Mouse (Mus musculus) forebrain, embryonic 15.5 days (tissue): ENCODE measurements around the gene Lipe. TPM values are rescaled to one million over a fixed set of nuclear protein-coding genes. Genes with fewer than 3 reads are reported as not detected.
"Not testable (repeated sequence)": the region's sequence is repeated elsewhere in the genome, so short reads cannot be mapped to it uniquely, and the experiment has no call there.

Source experiments
- ATAC-seq: fragments of 200-750 bp; cut with Nextera tagmentation; replicated peaks from 2 replicates; pipeline ENCODE4 v1.8.0; 2017; ENCODE audit warnings: mild to moderate bottlenecking, moderate TSS enrichment, moderate library complexity
- H3K27ac ChIP-seq: fragments of 300-500 bp; sonication (generic); replicated peaks from 2 replicates; pipeline ENCODE4 v1.5.1; 2015; ENCODE audit warnings: mild to moderate bottlenecking, inconsistent platforms
- H3K27me3 ChIP-seq: fragments of 300-500 bp; sonication (generic); 2 replicates; pipeline ENCODE4 v1.6.1; 2015; ENCODE audit warnings: inconsistent platforms
- H3K36me3 ChIP-seq: fragments of 300-500 bp; sonication (generic); 2 replicates; pipeline ENCODE4 v1.6.1; 2015; ENCODE audit warnings: mild to moderate bottlenecking, inconsistent platforms
- H3K4me1 ChIP-seq: fragments of 300-500 bp; sonication (generic); 2 replicates; pipeline ENCODE4 v1.6.1; 2015; ENCODE audit warnings: inconsistent platforms
- H3K4me2 ChIP-seq: fragments of 300-500 bp; sonication (generic); replicated peaks from 2 replicates; pipeline ENCODE4 v1.6.1; 2015; ENCODE audit warnings: mild to moderate bottlenecking, inconsistent platforms
- H3K4me3 ChIP-seq: fragments of 300-500 bp; sonication (generic); 2 replicates; pipeline ENCODE4 v1.5.1; 2015; ENCODE audit warnings: mild to moderate bottlenecking, inconsistent platforms
- H3K9ac ChIP-seq: fragments of 300-500 bp; sonication (generic); replicated peaks from 2 replicates; pipeline ENCODE4 v1.6.1; 2015; ENCODE audit warnings: mild to moderate bottlenecking, inconsistent platforms
- H3K9me3 ChIP-seq: fragments of 300-500 bp; sonication (generic); 2 replicates; pipeline ENCODE4 v1.6.1; 2016; ENCODE audit warnings: inconsistent platforms
- WGBS: fragments of 180-500 bp; shearing (Covaris S2); methylation state at CpG from one replicate; pipeline ENCODE4 v1.1.7; 2015; ENCODE audit warnings: mixed read lengths; 5-methylcytosine and 5-hydroxymethylcytosine counted together
- polyA plus RNA-seq: library from polyadenylated mRNA; unstranded; fragments of >200 nt; fragmentation: Nextera tagmentation; extraction: Ambion mirVana; gene quantifications from 2 replicates; pipeline ENCODE4 v1.2.1, GENCODE M21; 2015

The Lipe gene
- polyA plus RNA-seq, 1 experiment from 2014 or later: 16.1 TPM

DNA sequence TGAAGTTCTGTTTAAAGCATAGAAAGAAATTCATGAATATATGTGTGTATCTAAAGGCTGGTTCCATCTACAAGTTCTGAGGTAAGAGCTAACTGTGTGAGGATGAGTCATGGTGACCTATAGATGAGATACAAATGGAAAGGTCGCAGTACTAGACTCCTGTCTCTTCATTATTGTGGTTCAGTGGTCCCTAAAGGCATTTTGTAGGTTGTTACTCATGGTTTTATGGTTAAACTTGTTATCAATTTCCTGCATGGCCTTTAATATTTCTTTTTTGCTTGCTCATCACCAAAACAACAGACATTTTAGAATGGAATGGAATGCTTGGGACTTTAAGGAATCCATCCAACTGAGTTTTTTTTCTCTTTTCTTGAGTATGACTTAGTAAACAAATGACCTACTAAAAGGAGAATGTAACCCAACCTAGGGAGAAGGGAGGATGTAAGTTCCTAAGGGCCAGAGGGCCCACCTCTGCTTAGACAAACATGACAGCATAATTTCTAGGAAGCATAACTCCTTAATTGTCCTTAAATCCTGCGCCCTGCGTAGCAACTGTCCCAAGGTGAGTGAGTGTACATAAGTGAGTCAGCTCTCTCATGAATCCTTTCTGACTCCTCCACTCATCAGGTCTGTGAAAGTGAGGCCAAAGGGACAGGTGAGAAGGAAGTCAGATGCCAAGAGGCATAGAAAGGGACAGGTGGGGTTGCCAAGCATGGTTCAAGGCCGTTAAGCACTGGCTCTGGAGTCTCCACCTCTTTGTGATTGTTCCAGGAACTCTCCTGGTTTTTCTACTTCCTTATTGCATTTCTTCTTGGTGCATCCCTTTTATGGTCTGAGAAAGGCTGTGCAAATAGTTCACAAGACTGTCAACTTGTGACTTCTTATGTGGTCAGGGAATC lies 31.6 kb upstream of the Lipe start:
- Histone ChIP-seq H3K4me3 (no peak overlapping the region), H3K4me1 (peaks cover 5% of the 10 kb centered on the region; the same call in 1 of the 2 replicates), H3K4me2 (no peak overlapping the region), H3K27ac (no peak overlapping the region), H3K9ac (no peak overlapping the region), H3K9me3 (no peaks in the 10 kb centered on the region), H3K36me3 (no peaks in the 10 kb centered on the region), H3K27me3 (no peaks in the 10 kb centered on the region)
- no peak for ATAC-seq
- 90% methylated on average over 4 of the region's 4 CpGs for WGBS

DNA sequence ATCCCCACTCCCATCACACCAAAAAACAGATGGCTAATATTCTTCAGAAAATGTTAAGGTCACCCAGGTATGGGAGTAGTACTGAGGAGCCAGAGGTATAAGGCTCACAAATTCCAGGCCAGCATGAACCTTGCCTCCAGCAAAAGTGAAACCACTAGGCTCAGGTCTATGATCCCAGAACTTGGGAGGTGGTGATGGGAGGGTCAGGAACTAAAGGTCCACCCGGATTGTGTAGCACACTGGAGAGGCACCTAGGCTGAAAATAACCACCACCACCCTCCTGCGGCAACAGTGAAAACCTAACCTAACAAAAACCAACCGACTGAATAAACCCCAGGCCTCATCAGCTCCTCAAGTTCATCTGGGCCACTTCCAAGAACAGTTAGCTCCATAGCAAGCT lies 29.8 kb upstream of the Lipe start:
- Histone ChIP-seq H3K9ac (no peak overlapping the region), H3K4me3 (no peak overlapping the region), H3K36me3 (no peaks in the 10 kb centered on the region), H3K9me3 (no peaks in the 10 kb centered on the region), H3K4me2 (no peak overlapping the region), H3K27me3 (no peaks in the 10 kb centered on the region), H3K27ac (no peak overlapping the region), H3K4me1 (peaks cover 5% of the 10 kb centered on the region; the same call in 1 of the 2 replicates)
- ATAC-seq: no peak
- WGBS: 92% methylated on average over 3 of the region's 3 CpGs

DNA sequence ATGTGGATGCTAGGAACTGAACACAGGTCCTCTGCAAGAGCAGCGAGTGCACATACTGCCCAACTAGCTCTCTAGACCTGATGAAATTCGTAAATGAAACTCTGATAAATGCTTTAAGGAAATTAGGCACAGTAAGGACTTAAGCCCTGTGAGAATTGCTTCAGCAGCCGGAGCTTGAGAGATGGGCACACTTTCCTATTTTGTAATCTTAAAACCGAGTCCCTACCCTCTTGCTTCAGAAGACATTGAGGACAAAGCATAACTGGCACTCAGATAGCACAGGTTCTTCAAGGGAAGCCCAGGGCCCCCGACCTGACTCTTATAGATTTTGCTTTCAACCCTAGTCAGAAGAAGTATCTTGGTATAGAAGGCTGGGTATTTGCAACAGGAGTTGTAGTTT lies 28.6 kb upstream of the Lipe start:
- no peak for ATAC-seq
- Histone ChIP-seq H3K9ac (no peak overlapping the region), H3K4me1 (no peaks in the 10 kb centered on the region), H3K27ac (no peak overlapping the region), H3K36me3 (no peaks in the 10 kb centered on the region), H3K4me3 (no peak overlapping the region), H3K4me2 (no peak overlapping the region), H3K9me3 (no peaks in the 10 kb centered on the region), H3K27me3 (no peaks in the 10 kb centered on the region)
- 84% methylated on average over 5 of the region's 5 CpGs for WGBS

DNA sequence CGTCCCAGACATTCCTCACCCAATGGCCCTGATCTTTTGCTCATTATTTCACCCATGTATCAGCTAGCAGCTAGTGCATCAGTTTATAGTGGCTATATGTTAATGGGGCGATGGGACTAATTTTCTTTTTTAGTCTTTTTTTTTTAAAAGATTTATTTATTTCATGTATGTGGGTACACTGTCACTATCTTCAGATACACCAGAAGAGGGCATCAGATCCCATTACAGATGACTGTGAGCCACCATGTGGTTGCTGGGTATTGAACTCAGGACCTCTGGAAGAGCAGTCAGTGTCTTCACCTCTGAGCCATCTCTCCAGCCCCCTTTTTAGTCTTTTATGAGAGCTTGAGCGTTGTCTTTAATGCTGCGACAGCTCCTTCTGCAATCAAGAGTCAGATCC lies 27.9 kb upstream of the Lipe start:
- H3K27ac ChIP-seq, H3K27me3 ChIP-seq, H3K9ac ChIP-seq, H3K36me3 ChIP-seq, H3K4me2 ChIP-seq, H3K4me1 ChIP-seq, H3K9me3 ChIP-seq, ATAC-seq, H3K4me3 ChIP-seq: not testable (repeated sequence)
- 90% methylated on average over 4 of the region's 4 CpGs for WGBS

DNA sequence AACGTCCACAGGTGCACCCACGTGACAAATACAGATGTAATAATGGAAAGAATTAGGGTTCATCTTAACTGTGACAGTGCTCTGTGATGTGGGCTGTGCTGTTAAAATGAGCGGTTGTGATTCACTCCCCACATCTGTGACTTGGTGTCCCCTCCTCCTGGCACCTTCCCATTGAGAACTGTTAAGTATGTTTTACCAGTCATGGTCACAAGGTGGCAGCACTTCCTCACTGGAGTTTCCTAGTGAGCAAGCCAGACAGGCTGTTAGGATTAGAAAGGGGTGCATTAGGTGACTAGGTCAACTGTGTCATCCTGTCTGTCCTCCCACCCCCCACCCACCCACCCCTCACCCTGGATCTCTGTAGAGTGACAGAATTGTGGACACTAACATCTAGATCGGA lies 25.9 kb upstream of the Lipe start:
- ATAC-seq: peak; percentile 66
- whole genome bisulfite sequencing: 34% methylated on average over 4 of the region's 4 CpGs

DNA sequence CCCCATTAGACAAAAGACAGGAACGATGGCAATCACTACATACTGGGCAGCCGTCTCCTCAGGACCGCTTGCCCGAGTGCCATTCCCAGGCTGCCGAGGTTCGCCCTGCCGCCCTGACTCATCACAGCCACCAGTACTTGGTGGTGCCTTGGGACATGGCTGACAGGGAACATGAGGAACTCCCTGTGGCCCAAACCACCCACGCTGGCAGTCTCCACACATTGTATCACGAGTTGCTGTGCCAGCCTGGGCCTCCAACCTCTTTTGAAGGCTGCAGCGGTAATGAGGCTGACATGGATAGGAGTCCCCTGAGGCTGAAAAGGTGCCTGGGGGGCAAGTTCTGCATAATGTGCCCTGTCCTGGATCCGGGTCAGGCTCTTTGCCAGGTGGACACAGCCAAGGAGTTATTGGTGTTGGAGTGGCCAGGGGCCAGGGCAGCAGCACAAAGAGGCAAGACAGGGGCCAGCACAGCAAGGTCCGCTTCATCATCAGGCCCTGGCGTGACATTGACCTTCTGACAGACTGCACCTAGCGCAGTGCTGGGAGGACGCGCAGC lies 23.9 kb upstream of the Lipe start:
- no peak for ATAC-seq
- Histone ChIP-seq H3K4me2 (no peak overlapping the region), H3K9ac (no peak overlapping the region), H3K9me3 (no peaks in the 10 kb centered on the region), H3K27me3 (no peaks in the 10 kb centered on the region), H3K4me3 (no peak overlapping the region), H3K4me1 (no peaks in the 10 kb centered on the region), H3K27ac (no peak overlapping the region), H3K36me3 (no peaks in the 10 kb centered on the region)
- 69% methylated on average over 16 of the region's 16 CpGs for WGBS

More for the DNA sequence above, 25.9 kb upstream of the Lipe start:
- Histone ChIP-seq H3K4me2 (no peak overlapping the region), H3K9me3 (no peaks in the 10 kb centered on the region), H3K27me3 (no peaks in the 10 kb centered on the region), H3K9ac (no peak overlapping the region), H3K27ac (no peak overlapping the region), H3K4me1 (no peaks in the 10 kb centered on the region), H3K36me3 (no peaks in the 10 kb centered on the region), H3K4me3 (no peak overlapping the region)

DNA sequence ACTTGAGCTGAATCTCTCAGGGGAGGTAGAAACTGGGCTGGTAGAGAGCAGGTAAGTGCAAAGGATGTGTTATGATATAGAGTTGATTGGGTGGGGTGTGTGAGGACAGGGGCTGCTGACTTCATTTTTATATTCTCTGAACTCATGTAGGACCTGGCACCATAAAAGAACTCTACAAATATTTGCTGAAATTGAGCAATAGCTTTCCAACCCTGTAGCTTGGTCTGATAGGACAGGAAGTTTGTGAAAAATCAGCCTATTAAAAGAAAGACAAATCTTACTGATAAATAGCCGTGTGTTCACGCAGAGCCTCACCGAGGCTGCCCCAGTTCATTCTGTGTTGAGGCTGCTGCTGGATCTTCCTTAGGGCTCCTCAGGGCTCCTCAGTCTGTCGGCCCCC lies 21.4 kb upstream of the Lipe start:
- Histone ChIP-seq H3K4me2 (no peak overlapping the region), H3K9me3 (no peaks in the 10 kb centered on the region), H3K4me3 (no peak overlapping the region), H3K36me3 (no peaks in the 10 kb centered on the region), H3K9ac (no peak overlapping the region), H3K27me3 (no peaks in the 10 kb centered on the region), H3K4me1 (no peaks in the 10 kb centered on the region), H3K27ac (no peak overlapping the region)
- WGBS: 87% methylated on average over 4 of the region's 4 CpGs
- ATAC-seq: no peak

DNA sequence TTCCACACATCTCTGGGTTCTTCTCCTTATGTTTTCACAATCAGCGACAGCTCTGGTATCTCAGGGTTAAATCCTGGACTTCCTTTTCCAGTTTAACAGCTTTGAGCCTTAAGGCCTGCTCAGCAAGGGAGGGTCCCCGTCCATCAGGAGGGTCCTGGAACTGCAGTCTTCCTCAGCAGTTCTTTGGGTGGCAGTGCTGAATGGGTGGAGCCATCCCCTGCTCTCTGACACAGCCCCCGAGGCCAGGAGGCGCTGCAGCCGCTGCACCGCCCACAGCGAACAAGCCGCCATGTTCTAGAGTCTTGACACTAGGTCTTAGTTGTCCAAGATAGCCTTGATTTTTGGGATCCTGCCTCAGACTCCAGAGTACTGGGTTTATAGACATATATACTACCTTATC lies 21.0 kb upstream of the Lipe start:
- no peak overlapping the region for H3K27ac ChIP-seq
- no peak overlapping the region for H3K9ac ChIP-seq
- no peak overlapping the region for H3K4me2 ChIP-seq
- no peaks in the 10 kb centered on the region for H3K36me3 ChIP-seq
- no peaks in the 10 kb centered on the region for H3K9me3 ChIP-seq
- no peak for ATAC-seq
- 86% methylated on average over 8 of the region's 8 CpGs for WGBS
- H3K4me3 ChIP-seq: no peak overlapping the region
- H3K4me1 ChIP-seq: no peaks in the 10 kb centered on the region
- no peaks in the 10 kb centered on the region for H3K27me3 ChIP-seq

DNA sequence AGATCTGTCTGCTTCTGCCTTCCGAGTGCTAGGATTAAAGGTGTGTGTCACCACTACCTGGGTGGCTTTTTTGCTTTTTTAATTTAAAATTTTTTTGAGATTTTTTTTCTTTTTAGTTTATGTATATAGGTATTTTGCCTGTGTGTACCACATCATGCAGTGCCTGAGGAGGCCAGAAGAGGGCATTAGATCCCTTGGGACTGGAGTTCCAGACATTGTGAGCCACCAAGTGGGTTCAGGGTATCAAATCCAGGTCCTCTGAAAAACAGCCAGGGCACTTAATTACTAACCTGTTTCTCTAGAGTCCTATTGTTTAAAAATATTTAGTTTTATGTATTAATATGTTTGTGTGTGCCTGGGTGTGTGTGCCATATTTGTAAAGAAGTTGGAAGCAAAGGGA lies 19.1 kb upstream of the Lipe start:
- Histone ChIP-seq H3K4me3 (no peak overlapping the region), H3K27ac (no peak overlapping the region), H3K9ac (no peak overlapping the region), H3K27me3 (no peaks in the 10 kb centered on the region), H3K4me2 (no peak overlapping the region), H3K36me3 (no peaks in the 10 kb centered on the region), H3K9me3 (no peaks in the 10 kb centered on the region), H3K4me1 (no peaks in the 10 kb centered on the region)
- 83% methylated on average over 1 of the region's 1 CpGs for WGBS
- ATAC-seq: no peak

DNA sequence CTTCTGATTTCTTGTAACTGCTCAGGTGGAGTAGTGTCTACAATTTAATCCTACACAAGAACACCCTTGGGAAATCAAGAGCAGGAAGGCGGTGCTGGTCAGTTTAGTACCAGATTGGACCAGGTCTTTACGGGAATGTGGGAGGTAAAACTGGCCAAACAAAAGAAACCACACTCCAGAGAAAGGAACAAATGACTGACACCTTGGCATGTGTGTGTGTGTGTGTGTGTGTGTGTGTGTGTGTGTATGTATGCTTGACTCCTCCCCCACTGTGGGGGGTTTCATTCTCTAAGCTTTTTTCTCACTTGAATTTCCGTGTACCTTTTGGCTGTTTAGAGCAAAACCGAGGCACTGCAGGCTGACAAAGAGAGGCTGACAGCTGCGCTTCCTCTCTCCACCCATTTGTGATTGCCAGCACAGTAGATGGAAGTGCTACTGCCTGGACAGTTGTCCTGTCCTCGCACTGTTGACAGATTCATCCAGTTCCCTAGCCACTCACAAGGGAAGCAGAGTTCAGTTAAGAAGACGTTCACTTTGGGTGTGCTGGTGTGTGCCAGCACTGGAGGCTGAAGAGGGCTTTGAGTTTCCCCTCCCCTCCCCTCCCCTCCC lies 14.4 kb upstream of the Lipe start, which contains the start of gene Cxcl17:
Cxcl17 (minus strand) TSS at position 54 of the 609 bp plus-strand sequence.
- Histone ChIP-seq H3K36me3 (no peaks in the 10 kb centered on the region), H3K4me2 (no peak within 1 kb of the TSS), H3K27me3 (no peaks in the 10 kb centered on the region), H3K27ac (no peak within 1 kb of the TSS), H3K9me3 (no peaks in the 10 kb centered on the region), H3K4me3 (no peak within 1 kb of the TSS), H3K4me1 (no peaks in the 10 kb centered on the region), H3K9ac (no peak within 1 kb of the TSS)
- WGBS: 40% methylated on average over 7 of the region's 7 CpGs
- ATAC-seq: no peak

DNA sequence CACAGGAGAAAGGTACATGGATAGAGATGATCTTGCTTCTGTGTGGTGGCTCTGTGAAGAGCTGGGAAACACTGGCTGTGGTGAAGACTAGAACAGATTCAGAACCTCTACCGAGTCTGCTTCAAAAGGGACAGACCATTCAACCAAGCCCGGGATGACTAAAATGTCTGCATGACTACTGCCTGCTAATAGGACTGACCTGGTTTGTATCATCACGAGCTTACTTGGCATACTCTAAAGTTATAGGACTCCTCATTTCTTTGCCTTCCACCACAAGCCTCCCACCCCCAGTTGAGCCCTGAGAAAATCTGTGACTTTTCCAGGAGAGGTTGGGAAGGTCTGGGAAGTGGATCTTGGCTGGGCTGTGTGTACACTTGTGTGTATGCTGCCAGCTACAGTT lies 13.4 kb upstream of the Lipe start:
- no peak overlapping the region for H3K4me3 ChIP-seq
- no peaks in the 10 kb centered on the region for H3K9me3 ChIP-seq
- H3K27me3 ChIP-seq: no peaks in the 10 kb centered on the region
- ATAC-seq: no peak
- no peak overlapping the region for H3K4me2 ChIP-seq
- no peaks in the 10 kb centered on the region for H3K4me1 ChIP-seq
- no peak overlapping the region for H3K9ac ChIP-seq
- H3K27ac ChIP-seq: no peak overlapping the region
- no peaks in the 10 kb centered on the region for H3K36me3 ChIP-seq
- WGBS: 74% methylated on average over 3 of the region's 3 CpGs

DNA sequence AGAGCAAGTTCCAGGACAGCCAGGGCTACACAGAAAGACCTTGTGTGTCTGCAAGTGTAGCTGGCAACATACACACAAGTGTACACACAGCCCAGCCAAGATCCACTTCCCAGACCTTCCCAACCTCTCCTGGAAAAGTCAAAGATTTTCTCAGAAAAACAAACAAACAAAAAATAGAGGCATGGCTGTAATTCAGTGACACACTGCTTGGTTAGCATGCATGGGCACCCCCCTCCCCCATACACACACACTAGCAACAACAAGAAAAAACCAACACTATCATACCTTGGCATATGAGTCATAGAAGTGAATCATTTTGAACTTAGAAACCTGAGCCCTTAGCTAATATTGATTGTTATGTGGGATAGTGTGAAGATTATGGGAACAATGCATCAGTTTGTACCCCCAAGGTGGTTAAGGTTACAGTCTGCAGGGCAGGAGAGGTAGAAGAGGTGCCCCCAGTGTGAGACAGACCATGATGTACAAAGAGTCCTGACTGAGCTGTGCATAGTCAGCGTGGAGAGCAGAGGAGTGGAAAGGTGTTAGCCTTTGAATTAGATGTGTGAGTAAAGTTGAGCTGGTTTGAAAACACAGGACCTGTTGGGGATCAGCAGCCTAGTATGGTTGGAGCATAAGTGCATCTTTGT lies 12.6 kb upstream of the Lipe start:
- no peak overlapping the region for H3K9ac ChIP-seq
- H3K27me3 ChIP-seq: no peaks in the 10 kb centered on the region
- ATAC-seq: no peak
- no peak overlapping the region for H3K4me2 ChIP-seq
- no peak overlapping the region for H3K27ac ChIP-seq
- no peaks in the 10 kb centered on the region for H3K4me1 ChIP-seq
- 81% methylated on average over 1 of the region's 1 CpGs for whole genome bisulfite sequencing
- no peaks in the 10 kb centered on the region for H3K9me3 ChIP-seq
- no peaks in the 10 kb centered on the region for H3K36me3 ChIP-seq
- H3K4me3 ChIP-seq: no peak overlapping the region
